In the genomic region with DNA sequence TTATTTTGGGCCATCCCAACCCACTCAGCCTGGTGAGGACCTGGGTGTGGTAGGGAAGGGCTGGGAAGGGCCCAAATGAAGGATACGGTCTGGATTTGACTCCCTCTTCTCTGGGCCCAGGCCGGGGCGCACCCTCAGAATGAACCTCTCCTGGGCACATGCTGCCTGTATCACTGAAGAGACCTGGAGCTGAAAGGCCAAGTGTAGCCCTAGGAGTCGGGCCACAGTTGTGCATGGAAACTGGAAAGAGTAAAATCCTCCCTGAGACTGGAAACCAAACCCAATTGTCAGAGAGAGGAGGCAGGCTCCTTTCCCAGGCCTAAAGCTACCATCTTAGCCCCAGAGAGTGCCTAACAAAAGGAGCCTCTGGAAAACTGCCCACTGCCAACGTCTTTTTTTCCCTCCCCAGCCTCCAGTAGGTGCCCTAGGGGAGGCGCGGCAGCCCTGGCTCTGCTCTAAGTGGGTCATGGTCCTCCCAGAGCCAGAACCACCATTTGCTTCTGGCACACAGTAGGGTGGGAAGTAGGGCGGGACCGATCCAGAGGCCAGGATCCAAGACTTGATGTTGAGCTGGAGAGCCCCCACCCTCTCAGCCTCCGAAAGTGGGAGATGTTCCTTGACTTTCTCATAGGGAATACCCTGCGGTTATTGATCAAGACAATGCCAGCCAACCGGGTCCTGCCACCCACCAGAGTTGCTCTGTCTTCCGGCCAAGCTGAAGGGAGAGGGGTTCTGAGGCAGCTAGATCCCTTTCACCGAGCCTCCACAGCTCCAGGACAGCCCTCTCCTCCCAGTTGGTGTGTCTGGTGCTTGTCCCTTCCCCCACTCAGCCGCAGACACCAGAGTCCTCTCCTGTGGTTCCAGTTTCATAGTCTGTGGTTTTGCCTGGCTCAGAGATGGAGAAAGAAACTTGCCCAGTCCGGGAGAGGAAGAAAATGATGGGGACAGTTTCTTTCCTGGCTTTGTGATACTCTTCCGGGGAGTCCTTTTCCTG, we compare ENCODE assay signal across 8 mouse cellular contexts. TPM values are rescaled to one million over a fixed set of nuclear protein-coding genes. Genes with fewer than 3 reads are reported as not detected.
A peak's percentile ranks its signal among the peaks of the same experiment; 100 is the strongest.
DNase-seq lines count a peak whose midpoint lies in the region; ATAC-seq and TF ChIP-seq lines count a peak whose summit lies in the region.

No protein-coding gene starts in this region.

- DNase-seq in kidney, adult 2 months = no peak
- no peak for DNase-seq in kidney, adult 9 months
- DNase-seq in hindbrain, embryonic 11.5 days (ENCODE audit: low spot score) = peak; percentile 39
- DNase-seq in stomach, postnatal 0 days (ENCODE audit: low spot score) = no peak
- DNase-seq in frontal cortex, postnatal 25 days (ENCODE audit: low spot score in 2 of 2) = no peak

- no peaks in the 10 kb centered on the region for H3K27me3 ChIP-seq in kidney, adult 2 months (replicated peaks; ENCODE audit: control insufficient read depth, insufficient read depth, low read length)
- no peaks in the 10 kb centered on the region for H3K27me3 ChIP-seq in C2C12 (ENCODE audit: control insufficient read depth, insufficient read depth, insufficient read length)
- no peaks in the 10 kb centered on the region for H3K27me3 ChIP-seq in embryonic facial prominence, embryonic 12.5 days
- H3K27me3 ChIP-seq in hindbrain, embryonic 11.5 days (ENCODE audit: control insufficient read depth, insufficient read depth, low read length) = no peaks in the 10 kb centered on the region
- no peaks in the 10 kb centered on the region for H3K27me3 ChIP-seq in lung, embryonic 16.5 days (ENCODE audit: control insufficient read depth, insufficient read depth, low read depth, low read length)
- no peaks in the 10 kb centered on the region for H3K27me3 ChIP-seq in stomach, postnatal 0 days (ENCODE audit: control insufficient read depth, insufficient read depth, low read length)

- peak overlapping the region; percentile 72 for H3ac ChIP-seq in C2C12 (ENCODE audit: control insufficient read depth, insufficient read length, low read depth)

- no peaks in the 10 kb centered on the region for H3K36me3 ChIP-seq in kidney, adult 2 months (ENCODE audit: control insufficient read depth, insufficient read depth, low read length)
- peaks cover 48% of the 10 kb centered on the region for H3K36me3 ChIP-seq in C2C12 (ENCODE audit: control insufficient read depth, insufficient read depth)
- peaks cover 42% of the 10 kb centered on the region for H3K36me3 ChIP-seq in embryonic facial prominence, embryonic 12.5 days
- no peaks in the 10 kb centered on the region; the same call in 1 of the 2 replicates for H3K36me3 ChIP-seq in hindbrain, embryonic 11.5 days (ENCODE audit: control insufficient read depth, insufficient read depth, low read length)
- H3K36me3 ChIP-seq in lung, embryonic 16.5 days (ENCODE audit: control insufficient read depth, insufficient read depth, low read length) = peaks cover 20% of the 10 kb centered on the region
- H3K36me3 ChIP-seq in stomach, postnatal 0 days (ENCODE audit: control insufficient read depth, insufficient read depth, low read length) = peaks cover 5% of the 10 kb centered on the region; the same call in 1 of the 2 replicates

- H3K79me2 ChIP-seq in C2C12 (ENCODE audit: control insufficient read depth, insufficient read depth) = peaks cover 79% of the 10 kb centered on the region

- H3K4me3 ChIP-seq in kidney, adult 2 months (ENCODE audit: insufficient read depth, low read depth, low read length) = peak overlapping the region; percentile 59; the same call in 1 of the 2 replicates
- H3K4me3 ChIP-seq in C2C12 (ENCODE audit: insufficient read depth, poor library complexity, severe bottlenecking) = peak overlapping the region; percentile 89
- peak overlapping the region; percentile 87 for H3K4me3 ChIP-seq in embryonic facial prominence, embryonic 12.5 days
- H3K4me3 ChIP-seq in hindbrain, embryonic 11.5 days (ENCODE audit: low read depth, low read length) = peak overlapping the region; percentile 65
- peak overlapping the region; percentile 89 for H3K4me3 ChIP-seq in lung, embryonic 16.5 days (ENCODE audit: low read length)
- peak overlapping the region; percentile 88 for H3K4me3 ChIP-seq in stomach, postnatal 0 days (ENCODE audit: low read depth, low read length)

- WGBS in kidney, adult 2 months = 50% methylated on average over 17 of the region's 17 CpGs
- WGBS in embryonic facial prominence, embryonic 12.5 days = 37% methylated on average over 17 of the region's 17 CpGs
- 43% methylated on average over 17 of the region's 17 CpGs for WGBS in hindbrain, embryonic 11.5 days
- WGBS in lung, embryonic 16.5 days = 16% methylated on average over 17 of the region's 17 CpGs
- WGBS in stomach, postnatal 0 days = 20% methylated on average over 17 of the region's 17 CpGs

- H3K9me3 ChIP-seq in embryonic facial prominence, embryonic 12.5 days = no peaks in the 10 kb centered on the region
- H3K9me3 ChIP-seq in hindbrain, embryonic 11.5 days (ENCODE audit: control insufficient read depth, low read length) = no peaks in the 10 kb centered on the region
- no peaks in the 10 kb centered on the region for H3K9me3 ChIP-seq in lung, embryonic 16.5 days (ENCODE audit: control insufficient read depth, low read length)
- H3K9me3 ChIP-seq in stomach, postnatal 0 days (ENCODE audit: control insufficient read depth, low read length) = no peaks in the 10 kb centered on the region

- H3K4me2 ChIP-seq in embryonic facial prominence, embryonic 12.5 days (replicated peaks) = peak overlapping the region; percentile 92
- H3K4me2 ChIP-seq in hindbrain, embryonic 11.5 days (replicated peaks; ENCODE audit: low read depth, low read length) = peak overlapping the region; percentile 74
- H3K4me2 ChIP-seq in lung, embryonic 16.5 days (ENCODE audit: low read depth, low read length) = peak overlapping the region; percentile 88
- peak overlapping the region; percentile 77 for H3K4me2 ChIP-seq in stomach, postnatal 0 days (replicated peaks; ENCODE audit: low read depth)

- no peak for TF ChIP-seq CTCF in kidney, adult 2 months (conservative IDR thresholded peaks at IDR 0.05; ENCODE audit: insufficient read depth, insufficient read length, low read depth, low read length)
- TF ChIP-seq CTCF in C2C12 (IDR thresholded peaks at IDR 0.05; ENCODE audit: control insufficient read depth, insufficient read depth, insufficient read length) = no peak
- TF ChIP-seq CTCF in stomach, postnatal 0 days (IDR thresholded peaks at IDR 0.05; ENCODE audit: low read depth) = no peak

- no peak for TF ChIP-seq POLR2A in kidney, adult 2 months (IDR thresholded peaks at IDR 0.05; ENCODE audit: low read depth, low read length)

- 0 out of 2 replicates have a peak, but pooled peaks cover 4% of the 10 kb centered on the region for H3K4me1 ChIP-seq in kidney, adult 2 months (ENCODE audit: control insufficient read depth, insufficient read depth, low read length)
- H3K4me1 ChIP-seq in embryonic facial prominence, embryonic 12.5 days = peaks cover 39% of the 10 kb centered on the region
- H3K4me1 ChIP-seq in hindbrain, embryonic 11.5 days (replicated peaks; ENCODE audit: control insufficient read depth, insufficient read depth, low read length) = peaks cover 10% of the 10 kb centered on the region; the same call in 1 of the 2 replicates
- peaks cover 45% of the 10 kb centered on the region for H3K4me1 ChIP-seq in lung, embryonic 16.5 days (replicated peaks; ENCODE audit: control insufficient read depth, insufficient read depth, low read length)
- peaks cover 19% of the 10 kb centered on the region for H3K4me1 ChIP-seq in stomach, postnatal 0 days (replicated peaks; ENCODE audit: control insufficient read depth, insufficient read depth)

- H3K9ac ChIP-seq in embryonic facial prominence, embryonic 12.5 days = peak overlapping the region; percentile 97
- peak overlapping the region; percentile 93 for H3K9ac ChIP-seq in hindbrain, embryonic 11.5 days (ENCODE audit: low read depth, low read length)
- peak overlapping the region; percentile 91 for H3K9ac ChIP-seq in lung, embryonic 16.5 days (ENCODE audit: low read length)
- peak overlapping the region; percentile 96 for H3K9ac ChIP-seq in stomach, postnatal 0 days (ENCODE audit: low read length)

- peaks cover 37% of the 10 kb centered on the region for H3K79me3 ChIP-seq in C2C12 (ENCODE audit: low read depth)

- H3K27ac ChIP-seq in kidney, adult 2 months (ENCODE audit: insufficient read depth, low read depth, low read length) = no peak overlapping the region
- peak overlapping the region; percentile 99 for H3K27ac ChIP-seq in embryonic facial prominence, embryonic 12.5 days
- peak overlapping the region; percentile 86; the same call in 1 of the 2 replicates for H3K27ac ChIP-seq in hindbrain, embryonic 11.5 days (ENCODE audit: low read depth, low read length)
- peak overlapping the region; percentile 99 for H3K27ac ChIP-seq in lung, embryonic 16.5 days (ENCODE audit: low read length)
- H3K27ac ChIP-seq in stomach, postnatal 0 days (replicated peaks) = peak overlapping the region; percentile 98

- no peak for ATAC-seq in embryonic facial prominence, embryonic 12.5 days (ENCODE audit: insufficient number of reproducible peaks, insufficient read depth, low FRiP score, low TSS enrichment)
- peak; percentile 29; the same call in 1 of the 2 replicates for ATAC-seq in hindbrain, embryonic 11.5 days (ENCODE audit: low FRiP score)
- ATAC-seq in lung, embryonic 16.5 days (ENCODE audit: low read depth) = 0 out of 2 replicates have a peak, but pooled peaks have one; percentile 13
- ATAC-seq in stomach, postnatal 0 days (ENCODE audit: low FRiP score, low TSS enrichment) = no peak

- no peak for TF ChIP-seq EP300 in stomach, postnatal 0 days (optimal IDR thresholded peaks at IDR 0.05)

RNA-seq across cellular contexts. Expression of gene Mmp14, which starts 1.7 kb away (rescaled TPM):
- polyA plus RNA-seq in kidney, adult 2 months (2012; rRNA removed) = 37.2 and 42.1 TPM in 2 replicates
- polyA plus RNA-seq in C2C12 (2012; fragmentation: generic; extraction: Trizol) = 118 TPM
- 182 and 194 TPM in 2 replicates for polyA plus RNA-seq in embryonic facial prominence, embryonic 12.5 days (2016; fragmentation: Nextera tagmentation; extraction: Ambion mirVana)
- polyA plus RNA-seq in hindbrain, embryonic 11.5 days (2014; fragmentation: Nextera tagmentation; extraction: Ambion mirVana) = 71.2 and 73.1 TPM in 2 replicates
- 176 and 183 TPM in 2 replicates for polyA plus RNA-seq in lung, embryonic 16.5 days (2015; fragmentation: Nextera tagmentation; extraction: Ambion mirVana)
- 63.9 and 70.4 TPM in 2 replicates for polyA plus RNA-seq in stomach, postnatal 0 days (2015; fragmentation: Nextera tagmentation; extraction: Ambion mirVana)

RNA-seq across cellular contexts. Expression of gene Mrpl52, which starts 6.4 kb away (rescaled TPM):
- polyA plus RNA-seq in kidney, adult 2 months (2012; rRNA removed) = 366 and 425 TPM in 2 replicates
- 518 TPM for polyA plus RNA-seq in C2C12 (2012; fragmentation: generic; extraction: Trizol)
- polyA plus RNA-seq in embryonic facial prominence, embryonic 12.5 days (2016; fragmentation: Nextera tagmentation; extraction: Ambion mirVana) = 253 and 263 TPM in 2 replicates
- polyA plus RNA-seq in hindbrain, embryonic 11.5 days (2014; fragmentation: Nextera tagmentation; extraction: Ambion mirVana) = 206 and 231 TPM in 2 replicates
- 258 and 287 TPM in 2 replicates for polyA plus RNA-seq in lung, embryonic 16.5 days (2015; fragmentation: Nextera tagmentation; extraction: Ambion mirVana)
- 312 and 339 TPM in 2 replicates for polyA plus RNA-seq in stomach, postnatal 0 days (2015; fragmentation: Nextera tagmentation; extraction: Ambion mirVana)

RNA-seq across cellular contexts. Expression of gene Slc7a7, which starts 15.6 kb away (rescaled TPM):
- polyA plus RNA-seq in kidney, adult 2 months (2012; rRNA removed) = 454 and 464 TPM in 2 replicates
- 0.35 TPM for polyA plus RNA-seq in C2C12 (2012; fragmentation: generic; extraction: Trizol)
- 4.8 and 5.2 TPM in 2 replicates for polyA plus RNA-seq in embryonic facial prominence, embryonic 12.5 days (2016; fragmentation: Nextera tagmentation; extraction: Ambion mirVana)
- 4.3 and 4.8 TPM in 2 replicates for polyA plus RNA-seq in hindbrain, embryonic 11.5 days (2014; fragmentation: Nextera tagmentation; extraction: Ambion mirVana)
- 14.2 and 17.0 TPM in 2 replicates for polyA plus RNA-seq in lung, embryonic 16.5 days (2015; fragmentation: Nextera tagmentation; extraction: Ambion mirVana)
- polyA plus RNA-seq in stomach, postnatal 0 days (2015; fragmentation: Nextera tagmentation; extraction: Ambion mirVana) = 9.3 and 9.5 TPM in 2 replicates

RNA-seq across cellular contexts. Expression of gene Lrp10, which starts 30.8 kb away (rescaled TPM):
- 168 and 211 TPM in 2 replicates for polyA plus RNA-seq in kidney, adult 2 months (2012; rRNA removed)
- polyA plus RNA-seq in C2C12 (2012; fragmentation: generic; extraction: Trizol) = 72.8 TPM
- 33.1 and 34.6 TPM in 2 replicates for polyA plus RNA-seq in embryonic facial prominence, embryonic 12.5 days (2016; fragmentation: Nextera tagmentation; extraction: Ambion mirVana)
- 19.7 and 19.9 TPM in 2 replicates for polyA plus RNA-seq in hindbrain, embryonic 11.5 days (2014; fragmentation: Nextera tagmentation; extraction: Ambion mirVana)
- polyA plus RNA-seq in lung, embryonic 16.5 days (2015; fragmentation: Nextera tagmentation; extraction: Ambion mirVana) = 61.9 and 64.2 TPM in 2 replicates
- 59.3 and 70.0 TPM in 2 replicates for polyA plus RNA-seq in stomach, postnatal 0 days (2015; fragmentation: Nextera tagmentation; extraction: Ambion mirVana)

RNA-seq across cellular contexts. Expression of gene Rem2, which starts 42.8 kb away (rescaled TPM):
- 0.23 and 0.30 TPM in 2 replicates for polyA plus RNA-seq in kidney, adult 2 months (2012; rRNA removed)
- 0.56 TPM for polyA plus RNA-seq in C2C12 (2012; fragmentation: generic; extraction: Trizol)
- 5.5 and 6.9 TPM in 2 replicates for polyA plus RNA-seq in embryonic facial prominence, embryonic 12.5 days (2016; fragmentation: Nextera tagmentation; extraction: Ambion mirVana)
- 37.3 and 40.0 TPM in 2 replicates for polyA plus RNA-seq in hindbrain, embryonic 11.5 days (2014; fragmentation: Nextera tagmentation; extraction: Ambion mirVana)
- polyA plus RNA-seq in lung, embryonic 16.5 days (2015; fragmentation: Nextera tagmentation; extraction: Ambion mirVana) = 19.6 and 22.4 TPM in 2 replicates
- polyA plus RNA-seq in stomach, postnatal 0 days (2015; fragmentation: Nextera tagmentation; extraction: Ambion mirVana) = 0.47 and 0.59 TPM in 2 replicates

Comparison
In these comparisons a context has a peak if more than half of its experiments do, and no peak if none do; other contexts are left out.
1. ATAC-seq: peak in hindbrain, embryonic 11.5 days (single experiment) and lung, embryonic 16.5 days (single experiment); none in embryonic facial prominence, embryonic 12.5 days (single experiment) and stomach, postnatal 0 days (single experiment).
2. RNA of gene Slc7a7, which starts 15.6 kb away (polyA plus RNA-seq): 454 to 464 TPM in kidney, adult 2 months; 14.2 to 17.0 TPM in lung, embryonic 16.5 days, 9.3 to 9.5 TPM in stomach, postnatal 0 days, 4.8 to 5.2 TPM in embryonic facial prominence, embryonic 12.5 days, 4.3 to 4.8 TPM in hindbrain, embryonic 11.5 days and 0.35 TPM in C2C12 (single experiment); every median in the first group is over 10 times any median in the second.
3. Peak in every context shown above with its lines, with median percentiles within 50 percentile points of each other: H3K4me3 ChIP-seq, H3K4me2 ChIP-seq and H3K9ac ChIP-seq.